Mouse (Mus musculus) embryonic facial prominence, embryonic 14.5 days (tissue): ENCODE measurements around the gene Tnrc6a. TPM values are rescaled to one million over a fixed set of nuclear protein-coding genes. Genes with fewer than 3 reads are reported as not detected.

Source experiments
- ATAC-seq: fragments of 200-750 bp; cut with Nextera tagmentation; 2 replicates; pipeline ENCODE4 v1.8.0; 2017; ENCODE audit warnings: low read depth, moderate number of reproducible peaks, moderate TSS enrichment
- DNase-seq: peaks from one replicate; pipeline ENCODE4 v3.0.0-alpha.2; 2015; ENCODE audit warnings: low spot score
- H3K27ac ChIP-seq: fragments of 300-500 bp; sonication (generic); replicated peaks from 2 replicates; pipeline ENCODE4 v1.5.1; 2014; ENCODE audit warnings: low read depth, mild to moderate bottlenecking, low read length, moderate library complexity
- H3K27me3 ChIP-seq: fragments of 300-500 bp; sonication (generic); replicated peaks from 2 replicates; pipeline ENCODE4 v1.6.1; 2014; ENCODE audit warnings: low read length; ENCODE audit not compliant: control insufficient read depth, insufficient read depth
- H3K36me3 ChIP-seq: fragments of 300-500 bp; sonication (generic); 2 replicates; pipeline ENCODE4 v1.6.1; 2014; ENCODE audit warnings: low read length, mixed read lengths; ENCODE audit not compliant: control insufficient read depth, insufficient read depth
- H3K4me1 ChIP-seq: fragments of 300-500 bp; sonication (generic); 2 replicates; pipeline ENCODE4 v1.6.1; 2014; ENCODE audit warnings: antibody characterized with exemption, low read length; ENCODE audit not compliant: control insufficient read depth, insufficient read depth
- H3K4me2 ChIP-seq: fragments of 300-500 bp; sonication (generic); 2 replicates; pipeline ENCODE4 v1.6.1; 2014; ENCODE audit warnings: low read depth, mild to moderate bottlenecking, low read length, moderate library complexity, mixed read lengths
- H3K4me3 ChIP-seq: fragments of 300-500 bp; sonication (generic); 2 replicates; pipeline ENCODE4 v1.5.1; 2014; ENCODE audit warnings: low read depth, mild to moderate bottlenecking, low read length
- H3K9ac ChIP-seq: fragments of 300-500 bp; sonication (generic); 2 replicates; pipeline ENCODE4 v1.6.1; 2014; ENCODE audit warnings: low read depth, mild to moderate bottlenecking, low read length, moderate library complexity, mixed read lengths
- H3K9me3 ChIP-seq: fragments of 300-500 bp; sonication (generic); 2 replicates; pipeline ENCODE4 v1.6.1; 2016; ENCODE audit warnings: low read length; ENCODE audit not compliant: control insufficient read depth
- WGBS: fragments of 180-500 bp; shearing (Covaris S2); extraction: QIAGEN DNeasy Blood & Tissue Kit; methylation state at CpG from one replicate; pipeline ENCODE4 v1.1.7; 2014; 5-methylcytosine and 5-hydroxymethylcytosine counted together
- polyA plus RNA-seq: library from polyadenylated mRNA; unstranded; fragments of >200 nt; fragmentation: Nextera tagmentation; extraction: Ambion mirVana; gene quantifications from 2 replicates; pipeline ENCODE4 v1.2.1, GENCODE M21; 2014

Gene Tnrc6a
- polyA plus RNA-seq, 1 experiment from 2014 or later = 35.6 TPM

DNA sequence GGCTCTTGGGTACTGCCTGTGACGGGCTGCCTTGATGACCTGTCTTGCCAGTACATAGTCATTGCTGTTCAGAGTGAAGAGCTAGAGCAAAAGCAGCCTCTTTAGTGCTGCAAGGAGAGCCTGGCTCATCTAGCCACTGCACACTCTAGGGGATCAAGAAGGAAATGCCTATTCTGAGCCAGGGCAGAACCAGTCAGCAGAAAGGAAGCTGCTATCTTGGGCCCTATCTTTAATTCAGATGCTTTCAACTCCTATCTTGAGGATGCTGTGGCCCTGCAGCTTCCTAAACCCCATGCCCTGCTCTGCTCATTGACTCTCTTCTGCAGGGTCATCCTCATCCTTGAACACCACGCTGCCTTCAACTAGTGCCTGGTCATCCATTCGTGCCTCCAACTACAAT is 64.8 kb downstream of the Tnrc6a start:
- H3K9ac ChIP-seq = no peak overlapping the region
- H3K36me3 ChIP-seq = peaks cover 99% of the 10 kb centered on the region
- no peaks in the 10 kb centered on the region for H3K27me3 ChIP-seq
- no peak overlapping the region for H3K27ac ChIP-seq
- ATAC-seq = no peak
- H3K4me3 ChIP-seq = no peak overlapping the region
- H3K9me3 ChIP-seq = no peaks in the 10 kb centered on the region
- no peaks in the 10 kb centered on the region for H3K4me1 ChIP-seq
- 94% methylated on average over 3 of the region's 3 CpGs for WGBS
- no peak for DNase-seq
- H3K4me2 ChIP-seq = no peak overlapping the region

DNA sequence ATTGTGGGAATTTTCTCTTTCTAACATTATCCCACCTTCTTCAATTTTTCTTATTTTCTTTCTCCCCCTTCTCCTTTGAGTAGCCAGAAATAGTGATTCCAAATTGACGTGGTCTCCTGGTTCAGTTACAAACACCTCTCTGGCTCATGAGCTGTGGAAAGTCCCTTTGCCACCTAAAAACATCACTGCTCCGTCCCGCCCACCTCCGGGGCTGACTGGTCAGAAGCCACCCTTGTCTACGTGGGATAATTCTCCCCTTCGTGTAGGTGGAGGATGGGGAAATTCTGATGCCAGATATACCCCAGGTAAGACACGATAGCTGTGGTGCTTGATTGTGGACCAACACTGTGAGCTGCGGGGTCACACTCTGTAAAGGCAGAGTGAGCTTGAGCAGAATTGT is 66.1 kb downstream of the Tnrc6a start:
- Histone ChIP-seq H3K4me1 (no peaks in the 10 kb centered on the region), H3K4me3 (no peak overlapping the region), H3K36me3 (peaks cover 99% of the 10 kb centered on the region), H3K9me3 (no peaks in the 10 kb centered on the region), H3K27ac (no peak overlapping the region), H3K27me3 (no peaks in the 10 kb centered on the region), H3K4me2 (no peak overlapping the region), H3K9ac (no peak overlapping the region)
- 96% methylated on average over 8 of the region's 8 CpGs for WGBS
- no peak for DNase-seq
- no peak for ATAC-seq

DNA sequence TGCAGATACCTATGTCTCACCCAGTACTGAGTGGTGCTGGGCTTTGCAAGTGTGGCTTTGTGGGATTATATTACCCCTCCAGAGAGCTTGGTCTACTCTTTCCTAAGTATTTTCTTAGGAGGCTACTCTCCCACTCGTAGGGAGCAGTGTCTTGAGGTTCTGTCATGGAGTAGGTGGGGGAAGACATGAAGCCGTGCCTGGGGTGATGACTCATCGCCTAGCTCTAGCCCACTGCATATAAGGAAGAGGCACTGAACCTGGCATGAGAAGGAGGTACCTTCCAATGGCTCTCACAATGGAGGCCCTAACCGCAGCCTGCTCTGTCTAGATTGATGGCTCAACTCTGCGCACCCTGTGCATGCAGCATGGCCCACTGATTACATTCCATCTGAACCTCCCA is 68.0 kb downstream of the Tnrc6a start:
- 87% methylated on average over 5 of the region's 5 CpGs for WGBS
- ATAC-seq (no peak), DNase-seq (no peak)
- Histone ChIP-seq H3K4me3 (no peak overlapping the region), H3K9me3 (no peaks in the 10 kb centered on the region), H3K9ac (no peak overlapping the region), H3K36me3 (peaks cover 90% of the 10 kb centered on the region), H3K4me2 (no peak overlapping the region), H3K27ac (no peak overlapping the region), H3K27me3 (no peaks in the 10 kb centered on the region), H3K4me1 (no peaks in the 10 kb centered on the region)

DNA sequence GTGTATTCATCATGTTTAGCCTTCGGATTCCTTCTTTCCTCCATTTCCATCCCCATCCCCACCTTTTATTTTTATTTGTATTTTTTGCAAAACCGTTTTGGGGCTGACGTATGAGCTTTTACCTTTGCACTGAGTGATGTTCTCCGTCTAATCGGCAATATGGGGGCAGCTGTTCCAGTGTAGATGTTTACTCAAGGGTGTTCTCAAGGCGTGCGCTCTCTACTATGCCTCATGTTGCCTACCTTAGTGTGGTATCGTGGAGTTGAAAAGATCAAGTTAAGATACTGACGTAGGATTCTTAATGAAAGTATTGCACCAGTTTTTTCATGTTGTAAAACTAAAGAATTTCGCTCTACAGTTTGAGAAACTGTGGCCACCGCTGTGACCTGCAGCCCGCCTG is 69.5 kb downstream of the Tnrc6a start:
- Histone ChIP-seq H3K27ac (no peak overlapping the region), H3K27me3 (no peaks in the 10 kb centered on the region), H3K4me3 (no peak overlapping the region), H3K9ac (no peak overlapping the region), H3K4me1 (no peaks in the 10 kb centered on the region), H3K4me2 (no peak overlapping the region), H3K9me3 (no peaks in the 10 kb centered on the region), H3K36me3 (peaks cover 75% of the 10 kb centered on the region)
- ATAC-seq (no peak), DNase-seq (no peak)
- 92% methylated on average over 12 of the region's 12 CpGs for WGBS

DNA sequence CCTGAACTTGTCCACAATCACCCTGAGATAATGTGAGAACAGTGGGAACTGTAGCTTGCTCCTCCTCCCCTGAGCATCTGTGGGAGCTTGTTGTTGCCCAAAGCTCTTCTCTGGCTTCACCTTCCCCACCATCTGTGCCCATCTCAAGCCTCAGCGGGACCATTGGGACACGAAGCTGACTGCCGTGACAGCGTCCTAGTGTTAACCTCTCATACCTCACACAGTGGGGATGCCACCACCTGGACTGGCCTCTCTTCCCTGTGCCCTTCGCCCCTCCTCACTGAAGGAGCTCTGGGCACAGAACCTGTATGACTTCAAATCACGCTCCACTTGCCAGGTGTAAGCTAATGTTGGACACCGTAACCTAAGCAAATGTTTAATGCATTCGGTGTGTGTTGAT is 71.0 kb downstream of the Tnrc6a start:
- H3K4me2 ChIP-seq = no peak overlapping the region
- no peak overlapping the region for H3K4me3 ChIP-seq
- no peaks in the 10 kb centered on the region for H3K9me3 ChIP-seq
- no peaks in the 10 kb centered on the region for H3K27me3 ChIP-seq
- H3K9ac ChIP-seq = no peak overlapping the region
- WGBS = 89% methylated on average over 8 of the region's 8 CpGs
- DNase-seq (no peak), ATAC-seq (no peak)
- H3K36me3 ChIP-seq = peaks cover 60% of the 10 kb centered on the region
- no peak overlapping the region for H3K27ac ChIP-seq
- no peaks in the 10 kb centered on the region for H3K4me1 ChIP-seq

DNA sequence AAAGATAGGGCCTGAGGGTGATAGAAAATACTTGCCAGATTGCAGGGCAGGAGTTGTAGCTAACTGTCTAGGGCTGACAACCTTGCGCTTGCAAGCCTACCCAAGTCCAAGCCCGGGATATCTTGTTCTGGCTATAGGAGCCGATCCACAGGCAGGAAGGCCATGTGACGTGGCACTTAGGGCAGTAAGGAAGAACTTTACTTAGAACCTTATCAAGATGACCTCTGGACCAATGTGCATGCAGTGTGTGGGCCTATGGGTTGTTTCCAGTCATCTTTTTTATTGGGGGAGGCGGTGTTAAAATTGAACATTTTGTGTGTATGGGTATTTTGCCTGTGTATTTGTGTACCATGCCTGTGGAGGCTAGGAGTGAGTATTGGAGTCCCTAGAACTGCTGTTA is 72.7 kb downstream of the Tnrc6a start:
- Histone ChIP-seq H3K4me1 (no peaks in the 10 kb centered on the region), H3K27ac (no peak overlapping the region), H3K4me2 (no peak overlapping the region), H3K4me3 (no peak overlapping the region), H3K36me3 (peaks cover 43% of the 10 kb centered on the region), H3K9me3 (no peaks in the 10 kb centered on the region), H3K9ac (no peak overlapping the region), H3K27me3 (no peaks in the 10 kb centered on the region)
- 94% methylated on average over 5 of the region's 5 CpGs for WGBS
- ATAC-seq = no peak
- DNase-seq = no peak

DNA sequence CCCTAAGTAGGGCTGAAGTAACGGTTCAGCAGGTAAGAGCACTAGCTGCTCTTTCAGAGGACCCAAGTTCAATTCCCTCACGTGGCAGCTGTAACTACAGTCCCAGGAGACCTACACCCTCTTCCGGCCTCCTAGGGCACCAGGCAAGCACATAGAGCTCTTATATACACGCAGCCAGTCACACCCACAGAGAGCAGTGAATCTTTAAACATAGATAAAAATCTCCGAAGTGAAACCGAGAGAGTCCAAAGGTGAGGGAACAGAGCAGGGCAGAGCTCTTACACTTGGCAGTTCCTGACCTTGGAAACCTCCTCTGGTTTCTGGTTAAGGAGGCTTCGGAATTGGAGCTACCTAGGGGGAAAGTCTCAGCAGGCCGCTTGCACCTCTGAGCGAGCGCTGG is 75.0 kb downstream of the Tnrc6a start:
- Histone ChIP-seq H3K27ac (no peak overlapping the region), H3K4me1 (no peaks in the 10 kb centered on the region), H3K27me3 (no peaks in the 10 kb centered on the region), H3K4me2 (no peak overlapping the region), H3K9ac (no peak overlapping the region), H3K9me3 (no peaks in the 10 kb centered on the region), H3K36me3 (peaks cover 21% of the 10 kb centered on the region), H3K4me3 (no peak overlapping the region)
- DNase-seq (no peak), ATAC-seq (no peak)
- 68% methylated on average over 10 of the region's 10 CpGs for WGBS

DNA sequence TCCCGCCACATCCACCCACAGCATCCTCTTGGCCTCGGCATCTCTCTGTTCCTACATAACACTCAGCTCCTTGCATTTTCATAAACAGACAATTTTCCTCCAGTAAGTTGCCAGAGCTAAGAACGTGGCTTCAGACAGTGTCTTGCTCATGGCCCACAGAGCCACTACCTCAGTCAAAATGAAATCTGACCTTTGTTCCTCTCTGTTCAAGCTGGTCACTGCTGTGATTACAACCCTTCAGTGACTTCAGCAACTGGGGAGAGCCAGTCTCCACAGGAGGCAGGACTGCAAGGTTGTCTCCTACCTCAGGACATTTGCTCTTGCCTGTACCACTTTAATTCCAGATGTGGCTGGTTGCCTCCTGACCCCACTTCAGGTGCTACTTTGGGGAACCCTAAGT is 75.5 kb downstream of the Tnrc6a start:
- Histone ChIP-seq H3K4me1 (no peaks in the 10 kb centered on the region), H3K4me2 (no peak overlapping the region), H3K9me3 (no peaks in the 10 kb centered on the region), H3K36me3 (peaks cover 17% of the 10 kb centered on the region), H3K27me3 (no peaks in the 10 kb centered on the region), H3K27ac (no peak overlapping the region), H3K9ac (no peak overlapping the region), H3K4me3 (no peak overlapping the region)
- DNase-seq = no peak
- WGBS = 65% methylated on average over 3 of the region's 3 CpGs
- no peak for ATAC-seq

DNA sequence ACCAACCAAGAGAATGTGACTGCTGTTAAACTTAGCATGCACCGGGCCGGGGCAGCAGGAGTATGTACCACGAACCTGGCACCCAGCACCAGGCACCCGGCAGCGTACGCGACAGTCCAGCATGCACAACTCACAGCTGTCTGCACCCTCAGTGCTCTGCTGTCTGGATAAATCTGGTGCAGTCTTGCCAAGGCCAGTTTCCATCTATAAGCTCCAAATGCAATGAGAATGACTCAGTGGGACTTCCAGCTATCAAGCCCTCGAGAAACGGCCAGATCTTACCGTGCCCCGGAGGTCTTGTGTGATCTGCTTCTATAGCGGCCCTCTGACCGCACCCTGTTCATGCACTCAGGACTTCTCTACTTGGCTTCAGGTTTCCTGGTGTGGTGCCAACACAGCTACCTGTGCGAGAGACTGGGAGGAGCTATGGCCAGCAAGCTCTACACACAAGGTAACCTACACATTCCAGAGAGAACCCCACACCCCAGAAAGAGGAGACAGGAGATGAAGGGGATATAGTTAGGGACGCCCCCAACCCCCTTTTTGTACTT is 76.0 kb downstream of the Tnrc6a start:
- H3K9ac ChIP-seq = no peak overlapping the region
- H3K36me3 ChIP-seq = peaks cover 11% of the 10 kb centered on the region
- H3K4me3 ChIP-seq = no peak overlapping the region
- no peaks in the 10 kb centered on the region for H3K9me3 ChIP-seq
- ATAC-seq = no peak
- H3K4me1 ChIP-seq = no peaks in the 10 kb centered on the region
- no peak overlapping the region for H3K4me2 ChIP-seq
- WGBS = 91% methylated on average over 15 of the region's 15 CpGs
- H3K27ac ChIP-seq = no peak overlapping the region
- DNase-seq = no peak
- H3K27me3 ChIP-seq = no peaks in the 10 kb centered on the region
